Mouse (Mus musculus): ENCODE results near the gene Iqcd.

Gene Iqcd

DNA sequence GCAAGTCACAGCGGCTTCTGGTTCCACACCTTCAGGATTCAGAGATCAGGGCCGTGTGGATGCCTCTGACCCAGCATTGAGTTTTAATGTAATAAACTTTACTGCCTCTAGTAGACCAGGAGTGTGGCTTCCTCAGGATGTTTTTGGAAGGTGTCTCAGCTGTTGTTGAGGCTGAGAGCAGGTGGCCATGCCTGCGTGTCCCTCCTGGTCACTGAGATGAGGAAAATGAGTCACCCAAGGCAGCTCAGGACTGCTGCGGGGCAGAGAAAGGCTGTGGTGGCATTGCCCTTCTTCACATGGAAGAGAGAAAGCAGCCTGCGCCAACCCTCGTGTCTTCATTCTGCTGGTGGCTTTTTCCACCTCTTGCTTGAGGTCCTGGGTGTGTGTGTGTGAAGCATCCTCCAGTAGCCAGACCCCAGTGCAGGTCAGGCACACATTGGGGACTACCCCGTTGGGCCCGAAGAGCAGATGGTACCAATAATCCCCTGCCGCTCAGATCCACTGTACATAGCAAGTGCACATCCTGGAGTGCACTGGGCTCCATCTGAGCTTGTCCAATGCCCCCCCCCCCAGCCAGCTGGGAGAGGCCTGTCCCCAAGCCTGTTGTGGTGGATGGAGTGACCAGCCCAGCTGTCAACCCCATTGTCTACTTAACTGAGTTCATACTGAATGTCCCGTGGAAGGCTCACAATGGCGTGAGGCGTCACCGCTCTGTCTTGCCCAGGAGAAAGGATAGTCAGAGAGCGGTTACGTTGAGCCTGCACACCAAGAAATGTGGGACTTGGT is 38.9 kb downstream of the Iqcd start:
- no peak for DNase-seq (ENCODE audit: low spot score in 2 of 2)

DNA sequence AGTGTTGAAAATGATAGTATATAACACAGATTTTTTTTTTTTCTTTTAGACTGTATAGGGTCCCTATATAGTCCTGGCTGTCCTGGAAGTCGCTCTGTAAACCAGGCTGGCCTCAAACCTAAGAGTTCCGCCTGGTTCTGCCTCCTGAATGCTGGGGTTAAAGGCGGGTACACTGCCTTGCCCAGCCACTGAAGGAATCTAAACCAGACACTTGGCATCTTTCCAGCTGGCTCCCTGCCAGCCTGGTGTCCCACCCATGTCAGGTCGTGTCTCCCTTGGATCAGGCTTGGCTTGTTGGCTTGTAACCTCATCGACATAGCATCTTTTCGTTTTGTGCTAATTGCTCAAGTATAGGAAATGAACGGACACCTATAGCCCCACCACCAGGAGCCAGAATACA is 39.8 kb downstream of the Iqcd start:
- DNase-seq (ENCODE audit: low spot score in 2 of 2) = peak in 1 of 2 experiments; percentile 49

DNA sequence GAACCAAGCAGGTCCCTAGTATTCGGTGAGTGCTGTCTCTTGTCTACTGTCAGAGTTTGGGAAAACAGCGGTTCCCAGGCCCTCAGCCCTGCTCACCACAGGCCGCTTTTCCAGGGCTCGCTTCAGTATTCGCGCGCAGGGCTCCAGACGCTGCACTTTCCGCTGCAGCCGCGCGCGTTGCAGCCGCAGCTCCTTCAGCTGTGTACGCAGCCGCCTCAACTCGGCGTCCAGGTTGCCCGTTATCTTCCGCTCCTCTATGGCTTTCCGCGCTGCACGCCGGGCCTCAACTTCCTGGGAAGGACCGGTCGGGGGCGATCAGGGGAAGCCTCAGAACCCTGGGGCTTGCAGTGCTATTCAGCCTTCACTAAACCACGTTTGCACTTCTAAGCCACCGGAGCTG is 42.3 kb downstream of the Iqcd start:
- DNase-seq (ENCODE audit: low spot score in 2 of 2) = no peak

DNA sequence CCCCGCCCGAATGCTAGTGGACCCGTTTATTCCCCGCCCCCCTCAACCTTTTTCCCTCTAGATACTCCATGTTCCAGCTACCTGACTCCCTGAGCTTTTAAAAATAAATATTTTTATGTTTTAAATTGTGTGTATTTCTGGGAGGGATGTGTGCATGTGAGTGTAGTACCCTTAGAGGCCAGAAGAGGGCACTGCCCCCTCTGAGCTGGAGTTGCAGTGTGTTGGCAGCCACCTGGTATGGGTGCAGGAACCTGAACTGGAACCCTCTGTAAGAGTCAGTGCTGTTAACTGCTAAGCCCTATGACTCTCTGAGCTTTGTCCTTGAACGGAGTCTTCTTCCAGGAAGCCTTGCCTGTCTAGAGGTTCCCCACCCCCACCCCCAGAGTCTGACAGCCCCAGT is 43.1 kb downstream of the Iqcd start:
- no peak for DNase-seq (ENCODE audit: low spot score in 2 of 2)

DNA sequence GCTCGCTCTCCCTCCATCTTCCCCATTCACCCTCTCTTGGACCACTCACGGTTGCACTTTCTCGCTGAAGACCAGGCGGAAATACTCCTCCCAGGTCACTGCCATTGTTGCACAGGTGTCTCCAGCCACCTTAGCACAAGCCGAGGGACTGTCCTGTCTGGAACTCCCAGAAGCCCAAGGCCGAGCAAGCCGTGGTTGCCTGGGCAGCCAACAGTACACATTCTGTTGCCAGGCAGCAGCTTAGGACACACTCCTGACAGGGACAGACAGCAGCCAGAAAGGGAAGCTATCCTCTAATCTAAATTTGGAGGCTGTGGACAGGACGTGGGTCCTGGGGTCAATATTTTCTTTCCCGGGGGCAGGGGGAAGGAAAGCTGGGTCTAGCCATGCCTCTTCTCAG is 45.3 kb downstream of the Iqcd start, which contains the start of gene Cfap73:
Gene Cfap73, minus strand, starts transcription at position 105 of the 400 bp plus-strand sequence.
- peak in 1 of 2 experiments; percentile 52 for DNase-seq (ENCODE audit: low spot score in 2 of 2)

DNA sequence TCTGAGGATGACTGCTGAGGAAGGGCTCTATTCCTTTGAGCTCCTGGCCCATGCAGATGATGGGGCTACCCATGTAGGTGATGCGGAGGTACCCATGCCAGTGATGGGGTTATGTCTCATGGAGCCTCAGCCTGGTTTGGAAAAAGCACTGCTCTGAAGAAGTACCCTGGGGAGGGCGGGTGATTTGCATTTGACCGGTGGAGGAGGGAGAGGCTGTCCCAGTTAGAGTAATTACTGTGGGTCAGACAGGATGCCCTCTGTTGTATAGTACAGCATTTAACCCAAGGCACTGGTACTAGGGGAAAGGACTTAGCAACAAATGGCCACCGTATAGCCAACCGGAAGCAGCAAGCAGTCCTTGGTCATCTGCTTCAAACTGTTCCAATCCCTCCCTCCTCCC is 46.0 kb downstream of the Iqcd start:
- DNase-seq (ENCODE audit: low spot score in 2 of 2) = no peak

DNA sequence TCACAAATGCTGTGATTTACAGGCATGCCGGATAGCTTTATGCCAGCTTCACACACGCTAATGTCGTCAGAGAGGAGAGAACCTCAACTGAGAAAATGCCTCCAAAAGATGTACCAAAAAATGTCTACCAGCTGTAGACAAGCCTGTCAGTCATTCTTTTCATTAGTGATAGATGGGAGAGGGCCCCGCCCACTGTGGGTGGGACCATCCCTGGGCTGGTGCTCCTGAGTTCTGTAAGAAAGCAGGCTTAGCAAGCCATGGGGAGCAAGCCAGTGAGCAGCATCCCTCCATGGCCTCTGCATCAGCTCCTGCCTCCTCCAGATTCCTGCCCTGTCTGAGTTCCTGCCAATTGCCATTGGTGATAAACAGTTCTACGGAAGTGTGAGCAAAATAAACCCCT is 46.8 kb downstream of the Iqcd start:
- peak in 1 of 2 experiments; percentile 53 for DNase-seq (ENCODE audit: low spot score in 2 of 2)

DNA sequence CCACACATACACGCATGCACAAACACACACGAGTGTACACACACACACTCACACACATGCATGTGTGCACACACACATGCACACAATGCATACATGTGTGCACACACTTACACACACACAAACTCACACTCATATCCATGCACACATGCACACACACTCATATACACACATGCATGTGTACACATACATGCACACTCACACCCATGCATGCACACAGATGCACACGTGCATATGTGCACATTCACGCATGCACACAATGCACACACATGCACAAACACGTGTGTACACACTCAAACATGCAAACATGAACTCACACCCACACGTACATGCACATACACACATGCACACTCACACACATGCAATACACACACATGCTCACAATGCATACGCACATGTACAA is 51.3 kb downstream of the Iqcd start:
- no peak for DNase-seq (ENCODE audit: low spot score in 2 of 2)

DNA sequence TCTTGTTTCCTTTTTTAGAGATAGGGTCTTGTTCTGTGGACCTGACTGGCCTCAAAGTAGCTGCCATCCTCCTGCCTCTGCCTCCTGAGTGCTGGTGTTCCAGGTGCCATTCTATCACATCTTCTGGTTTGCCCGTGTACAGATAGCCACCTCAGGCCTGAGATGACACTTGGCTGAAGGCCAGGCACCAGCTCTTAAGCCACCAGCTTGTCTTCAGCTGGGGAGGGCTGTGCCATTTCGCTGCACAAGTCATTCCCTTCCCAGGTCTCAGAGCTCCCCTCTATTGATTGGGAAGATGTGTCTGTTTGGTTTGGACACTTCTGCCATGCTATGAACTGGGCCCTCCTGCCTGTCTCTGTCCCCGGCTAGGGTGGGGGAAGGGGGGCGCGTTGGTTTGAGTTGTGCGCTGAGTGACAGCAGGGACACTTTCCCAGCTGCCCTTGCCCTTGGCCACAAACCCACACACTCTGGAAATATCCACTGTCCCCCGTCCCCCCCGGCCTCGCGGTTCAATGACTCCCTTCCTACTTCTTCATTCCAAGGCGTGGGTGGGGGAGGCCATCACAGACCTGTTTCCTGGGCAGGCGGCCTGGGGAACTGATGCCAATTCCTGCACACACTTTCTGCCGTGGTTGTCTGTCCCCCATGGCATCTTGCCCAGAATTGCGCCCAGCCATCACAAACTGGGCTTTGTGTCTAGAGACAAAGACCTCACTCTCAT is 54.7 kb downstream of the Iqcd start:
- DNase-seq (ENCODE audit: low spot score in 2 of 2) = peak; percentile 62 to 66

DNA sequence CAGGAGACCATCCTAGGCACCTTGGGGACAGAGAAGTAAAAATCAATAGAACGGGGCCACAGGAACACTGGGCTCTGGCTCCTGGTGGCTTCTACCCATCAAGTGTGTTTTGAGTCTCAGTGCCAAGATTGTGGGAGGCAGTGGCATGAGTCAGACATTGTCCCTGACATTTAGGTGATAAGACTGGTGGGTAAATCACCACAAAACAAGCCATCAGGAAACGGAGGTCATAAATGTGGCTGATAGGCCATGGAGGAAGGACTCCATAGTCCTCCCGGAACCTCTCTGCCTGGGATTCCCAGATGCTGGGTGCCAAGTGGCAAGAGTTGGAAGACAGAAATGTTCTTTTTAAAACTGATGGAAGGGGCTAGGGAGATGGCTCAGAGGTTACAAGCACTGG is 55.4 kb downstream of the Iqcd start:
- no peak for DNase-seq (ENCODE audit: low spot score in 2 of 2)

DNA sequence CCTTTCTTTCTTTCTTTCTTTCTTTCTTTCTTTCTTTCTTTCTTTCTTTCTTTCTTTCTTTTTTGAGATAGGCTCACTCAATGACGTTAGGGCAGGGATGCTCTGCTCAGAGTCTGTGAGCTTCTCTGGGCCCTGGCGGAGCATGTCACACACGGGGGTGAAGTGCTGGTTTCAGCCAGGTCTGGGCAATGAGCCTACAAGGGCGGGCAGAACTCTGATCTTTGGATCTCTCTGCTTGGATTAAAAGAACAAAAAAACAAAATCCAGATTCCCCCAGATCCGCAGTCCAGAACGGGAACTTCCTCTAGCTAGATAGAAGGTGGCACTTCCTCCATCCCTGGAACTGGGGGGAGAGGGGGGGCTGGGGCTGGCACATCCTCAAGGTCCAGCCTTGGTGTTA is 57.0 kb downstream of the Iqcd start:
- peak in 1 of 2 experiments; percentile 42 for DNase-seq (ENCODE audit: low spot score in 2 of 2)

DNA sequence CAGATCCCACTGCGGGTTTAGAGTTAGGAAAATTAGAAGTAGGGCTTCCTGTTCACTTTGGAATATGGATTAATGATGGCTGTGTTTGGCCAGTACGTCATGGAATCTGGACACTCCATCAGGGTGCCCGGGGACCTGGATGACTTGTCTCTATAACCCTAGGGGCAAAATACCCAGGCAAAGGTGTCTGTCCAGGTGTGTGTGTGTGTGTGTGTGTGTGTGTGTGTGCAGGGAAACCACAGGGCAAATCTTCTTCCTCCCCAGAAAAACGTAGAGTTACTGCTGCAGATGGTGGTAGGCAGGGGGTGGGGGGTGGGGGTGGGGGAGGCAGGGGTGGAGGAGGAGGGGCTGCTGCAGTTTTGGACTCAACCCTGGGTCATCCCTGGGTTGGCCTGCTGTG is 58.5 kb downstream of the Iqcd start:
- DNase-seq (ENCODE audit: low spot score in 2 of 2) = no peak

DNA sequence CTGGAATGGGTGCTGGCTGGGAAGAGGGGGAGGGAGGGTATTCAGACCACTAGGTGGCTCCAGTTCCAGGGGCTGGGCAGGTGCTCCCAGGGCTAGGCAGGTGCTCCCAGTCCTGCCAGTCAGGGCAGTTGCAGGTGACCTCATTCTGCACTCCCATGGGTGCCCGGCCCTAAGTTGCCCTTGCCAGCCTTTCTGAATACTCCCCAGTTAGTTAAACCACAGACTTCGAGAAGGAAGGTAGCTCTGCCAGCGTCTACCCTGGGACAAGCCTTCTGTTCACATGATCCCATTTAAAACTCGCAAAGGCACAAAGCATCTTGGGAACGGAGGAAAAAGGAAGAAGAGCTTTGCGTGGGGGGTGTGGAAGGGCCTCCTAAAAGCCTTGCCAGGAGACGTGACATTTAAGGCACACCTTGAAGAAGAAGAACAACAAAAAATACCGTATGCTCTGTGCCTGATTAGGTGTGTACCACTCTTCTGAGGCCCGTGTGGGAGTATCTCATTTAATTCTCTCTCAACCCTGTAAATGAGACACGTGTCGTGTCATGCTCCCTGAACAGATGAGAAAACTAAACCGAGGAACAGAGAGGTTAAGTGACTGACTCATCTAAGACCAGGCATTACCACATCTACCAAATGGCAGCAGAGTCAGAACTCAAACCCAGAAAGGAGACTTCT is 59.1 kb downstream of the Iqcd start:
- DNase-seq (ENCODE audit: low spot score in 2 of 2) = peak in 1 of 2 experiments; percentile 61

DNA sequence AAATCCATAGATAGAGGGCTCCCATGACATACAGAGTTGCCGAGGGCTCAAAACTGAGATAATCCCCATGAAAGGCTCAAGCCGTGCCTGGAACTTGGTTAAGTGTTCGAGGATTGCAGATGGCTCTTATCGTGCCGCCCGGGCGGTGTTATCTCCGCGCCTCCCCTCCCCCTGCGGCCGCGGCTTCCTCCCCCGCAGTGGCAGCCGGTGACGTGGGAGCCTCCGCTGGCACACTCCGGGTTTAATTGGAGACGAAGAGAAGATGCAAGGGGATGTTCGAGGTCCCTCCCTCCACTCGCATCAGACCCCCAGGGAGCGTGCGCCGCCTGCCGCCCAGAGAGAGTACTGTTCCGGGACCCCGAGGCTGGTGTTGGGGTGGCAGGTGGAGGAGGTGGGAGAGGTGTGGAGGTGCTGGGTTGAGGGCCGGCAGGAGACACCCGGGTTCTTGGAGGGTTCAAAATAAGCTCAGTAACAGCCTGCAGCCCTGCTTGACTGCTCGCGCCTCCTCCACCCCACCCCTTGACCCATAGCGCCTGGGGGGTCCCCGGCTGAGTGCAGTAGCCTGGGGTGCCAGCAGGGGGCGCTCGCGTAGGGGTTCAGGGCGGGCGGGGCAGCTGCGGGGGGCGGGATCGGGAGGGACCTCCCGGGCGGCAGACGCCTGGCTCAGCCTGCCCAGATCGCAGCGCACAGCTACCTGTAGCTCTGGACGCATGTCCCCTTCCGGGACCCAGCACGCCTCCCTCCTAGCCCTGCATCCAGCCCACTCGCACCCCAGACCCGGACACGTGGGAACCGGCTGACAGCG is 60.0 kb downstream of the Iqcd start, which contains the start of gene Rasal1:
Gene Rasal1, plus strand, starts transcription at position 244 of the 805 bp plus-strand sequence.
- DNase-seq (ENCODE audit: low spot score in 2 of 2) = peak; percentile 92 to 93

DNA sequence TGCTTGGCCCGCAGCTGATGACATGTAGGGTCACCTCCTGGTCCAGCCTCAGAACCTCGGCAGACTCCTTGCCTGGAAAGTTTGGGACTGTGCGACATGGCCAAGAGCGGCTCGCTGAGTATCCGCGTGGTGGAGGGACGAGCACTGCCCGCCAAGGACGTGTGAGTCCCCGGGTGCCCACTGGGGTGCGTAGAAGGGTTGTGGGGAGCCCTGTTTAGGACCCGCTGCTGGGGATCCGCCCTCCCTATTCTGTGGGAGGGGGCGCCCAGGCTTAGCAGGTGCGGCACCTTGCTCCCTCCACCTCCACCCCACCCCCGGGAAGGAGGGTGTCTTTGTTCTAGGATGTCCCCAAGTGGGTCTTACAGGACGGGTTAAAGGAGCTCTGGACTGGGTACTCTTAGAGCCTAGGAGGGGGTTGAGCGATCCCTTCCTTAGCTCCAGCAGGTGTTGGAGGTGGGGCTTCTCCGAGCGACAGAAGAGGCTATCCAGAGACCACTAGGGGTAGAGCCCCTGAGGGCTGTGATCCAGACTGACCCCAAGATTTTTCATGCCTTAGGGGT is 60.6 kb downstream of the Iqcd start:
- peak; percentile 67 to 72 for DNase-seq (ENCODE audit: low spot score in 2 of 2)

DNA sequence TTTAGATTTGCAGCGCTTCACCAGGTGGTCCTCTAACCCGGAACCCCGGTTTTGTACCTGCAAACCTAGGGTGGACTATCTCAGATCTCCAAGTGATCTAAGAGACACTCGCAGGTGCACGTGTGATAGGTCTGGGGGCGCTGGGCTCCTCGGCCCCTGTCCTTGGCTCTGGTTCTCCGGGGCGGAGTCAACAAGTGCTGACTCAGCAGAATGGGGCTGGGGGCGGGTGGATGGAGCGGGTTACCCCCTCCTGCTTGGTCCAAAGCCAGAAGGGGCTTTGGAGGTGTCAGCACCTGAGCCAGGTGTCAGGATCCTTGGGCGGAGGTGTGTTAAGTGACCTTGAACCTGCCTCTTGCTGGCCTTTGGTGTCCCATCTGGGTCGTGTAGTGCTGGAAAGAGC is 61.1 kb downstream of the Iqcd start:
- DNase-seq (ENCODE audit: low spot score in 2 of 2) = peak in 1 of 2 experiments; percentile 56

DNA sequence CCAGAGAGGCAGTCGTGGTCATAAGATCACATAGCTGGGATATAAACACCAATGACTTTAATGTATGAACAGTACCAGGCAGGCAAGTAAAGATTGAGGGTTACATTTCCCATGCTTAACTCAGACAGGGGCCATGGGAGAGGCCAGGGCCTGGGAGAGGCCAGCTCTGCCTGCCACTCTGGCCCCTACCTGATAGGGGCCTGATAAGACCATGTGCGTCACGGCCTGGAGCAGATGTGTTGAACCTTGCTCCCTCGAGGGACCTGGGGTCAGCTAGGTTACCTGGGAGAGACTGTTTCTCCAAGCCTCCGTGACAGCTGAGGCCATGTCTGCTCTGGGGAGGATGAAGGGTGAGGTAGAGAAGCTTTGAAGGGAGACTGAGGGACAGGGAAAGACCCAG is 62.4 kb downstream of the Iqcd start:
- no peak for DNase-seq (ENCODE audit: low spot score in 2 of 2)

DNA sequence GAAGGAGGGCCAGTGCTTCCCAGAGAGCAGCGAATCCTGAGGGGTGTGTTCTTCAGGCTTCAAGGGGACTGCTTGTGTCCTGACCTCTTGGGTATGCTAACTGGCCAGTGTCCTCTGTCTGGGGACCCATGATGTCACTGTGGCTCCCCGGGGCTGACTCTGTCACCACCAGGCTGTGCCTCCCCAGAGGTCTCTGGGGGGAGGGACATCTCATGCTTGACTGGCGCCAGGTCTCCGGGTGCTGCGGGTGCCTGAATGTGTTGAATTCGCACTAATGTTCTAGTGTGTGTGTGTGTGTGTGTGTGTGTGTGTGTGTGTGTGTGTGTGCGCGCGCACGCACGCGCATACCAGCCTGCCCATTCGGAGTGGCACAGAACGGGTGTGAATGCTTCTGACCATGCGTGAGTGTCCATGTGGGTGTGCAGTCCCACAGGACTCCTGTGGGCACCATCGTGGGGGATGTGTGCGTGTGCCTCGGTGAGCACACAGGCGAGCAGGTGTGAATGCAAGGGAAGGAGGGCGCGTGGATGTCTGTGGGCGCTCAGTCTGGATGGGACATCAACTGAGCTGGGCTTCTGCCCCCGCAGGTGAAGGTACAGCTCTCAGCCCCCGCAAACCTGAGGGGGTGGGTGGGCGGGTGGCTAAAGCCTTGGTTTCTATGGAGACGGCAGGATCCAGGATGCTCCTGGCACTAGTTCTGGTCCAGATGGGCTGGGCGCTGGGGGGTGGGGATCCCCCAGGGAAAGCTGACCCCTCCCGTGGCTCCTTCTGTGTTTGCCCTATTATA is 64.3 kb downstream of the Iqcd start:
- peak; percentile 65 to 73 for DNase-seq (ENCODE audit: low spot score in 2 of 2)

DNA sequence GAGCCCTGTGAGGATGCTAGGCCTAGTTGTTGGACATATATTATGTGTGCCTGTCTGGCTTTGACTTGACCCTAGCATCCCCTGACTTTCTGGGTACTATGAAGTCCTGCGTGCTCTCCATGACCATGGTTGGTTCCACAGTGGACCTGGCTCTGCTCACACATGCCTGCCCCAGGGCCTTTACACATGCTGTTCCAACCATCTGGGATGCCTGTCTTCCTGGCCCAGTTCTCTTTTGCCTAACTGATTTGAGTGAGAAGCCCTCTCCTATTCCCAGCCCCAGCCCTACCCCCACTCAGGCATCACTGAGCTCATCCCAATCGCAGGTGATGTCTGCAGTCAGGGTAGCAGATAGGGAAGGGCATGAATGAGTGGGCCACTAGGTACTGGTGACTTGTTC is 65.1 kb downstream of the Iqcd start:
- DNase-seq (ENCODE audit: low spot score in 2 of 2) = no peak

DNA sequence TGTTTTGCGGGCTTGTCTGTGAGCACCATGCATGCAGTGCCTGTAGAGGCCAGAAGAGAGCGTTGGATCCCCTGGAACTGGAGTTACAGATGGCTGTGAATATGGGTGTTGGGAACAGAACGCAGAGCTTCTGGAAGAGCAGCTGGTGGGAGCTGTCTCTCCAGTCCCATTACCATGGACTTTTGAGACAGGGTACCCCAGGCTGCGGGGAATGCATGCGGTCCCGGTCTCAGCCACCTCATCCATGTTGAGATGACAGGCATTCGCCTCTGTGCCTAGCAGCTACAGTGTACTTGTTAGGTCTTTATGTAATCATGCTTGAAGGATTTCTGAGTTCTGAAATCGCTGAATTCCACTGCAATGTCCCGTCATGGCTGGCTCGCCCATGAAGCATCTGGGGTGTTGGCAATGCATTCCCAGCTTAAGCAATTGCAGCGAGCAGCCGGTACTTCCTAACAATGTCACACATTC is 67.5 kb downstream of the Iqcd start:
- DNase-seq (ENCODE audit: low spot score in 2 of 2) = peak; percentile 69 to 82

Measured in right cerebral cortex, postnatal 10 days (tissue).